Comparison of ENCODE assay signal across 12 mouse cellular contexts in the genomic region with DNA sequence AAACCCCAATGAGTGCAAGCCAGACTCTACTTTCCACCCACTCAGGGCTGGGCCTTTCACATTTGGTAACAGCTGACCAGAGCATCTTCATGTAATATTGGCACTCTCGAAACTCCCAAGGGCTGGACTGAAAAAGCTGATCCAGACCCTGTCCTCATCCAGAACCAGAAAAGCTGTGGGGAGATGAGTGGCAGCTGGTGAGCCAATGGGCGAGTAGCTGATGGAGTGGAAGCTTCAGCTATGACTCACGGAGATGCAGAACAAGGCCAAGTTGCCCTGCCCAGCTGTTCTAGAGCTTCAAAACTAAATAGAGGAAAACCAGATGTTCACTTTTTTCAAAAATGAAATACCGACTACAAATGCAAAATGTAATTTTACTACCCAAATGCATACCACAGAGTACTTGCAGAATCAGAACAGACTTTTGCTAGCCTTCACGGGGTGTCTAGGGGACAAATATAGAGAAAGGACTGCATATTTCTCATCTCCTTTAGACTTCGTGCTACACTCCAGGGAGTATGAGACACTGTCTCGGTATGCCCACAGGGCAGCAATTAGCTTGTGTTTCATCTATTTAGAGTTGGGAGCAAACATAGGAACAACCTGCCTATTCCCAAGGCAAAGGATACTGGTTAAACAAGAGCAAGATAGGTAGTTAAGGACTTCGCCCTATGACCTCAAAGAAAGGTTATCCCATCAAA. TPM values are rescaled to one million over a fixed set of nuclear protein-coding genes. Genes with fewer than 3 reads are reported as not detected.
DNase-seq lines count a peak whose midpoint lies in the region; ATAC-seq and TF ChIP-seq lines count a peak whose summit lies in the region.
"Had no signal": no experiment of that assay in that cellular context is flagged by ENCODE, and none has a peak within 500 bp of the region (broad histone marks: within the 10 kb centered on the region; RNA-seq: fewer than 3 reads in every experiment).

No protein-coding gene starts in this region.

- ATAC-seq in CD4-positive, CD25-positive, alpha-beta regulatory T cell, adult 4 months = no peak
- ATAC-seq: forebrain, embryonic 14.5 days; hindbrain, postnatal 0 days had no signal

- no peak for TF ChIP-seq POLR2A in lung, adult 2 months (IDR thresholded peaks at IDR 0.05; ENCODE audit: borderline replicate concordance, extremely low read depth, low read depth, low read length)

- no peaks in the 10 kb centered on the region for H3K4me1 ChIP-seq in lung, adult 2 months (ENCODE audit: control insufficient read depth, insufficient read depth, low read length)
- H3K4me1 ChIP-seq in embryonic facial prominence, embryonic 10.5 days = peaks cover 5% of the 10 kb centered on the region; the same call in 1 of the 2 replicates
- H3K4me1 ChIP-seq: limb, embryonic 12.5 days had no signal

- no peak overlapping the region for H3K4me3 ChIP-seq in lung, adult 2 months (replicated peaks; ENCODE audit: extremely low read depth, low read depth, low read length)
- no peak overlapping the region for H3K4me3 ChIP-seq in embryonic facial prominence, embryonic 10.5 days
- H3K4me3 ChIP-seq: limb, embryonic 12.5 days had no signal

- H3K27ac ChIP-seq in embryonic facial prominence, embryonic 10.5 days (replicated peaks) = no peak overlapping the region
- H3K27ac ChIP-seq: hindbrain, postnatal 0 days; limb, embryonic 12.5 days had no signal

- DNase-seq in urinary bladder, postnatal 14 days (ENCODE audit: low spot score) = peak; percentile 80
- no peak for DNase-seq in urinary bladder, postnatal 10 days (ENCODE audit: low spot score)
- DNase-seq in gastrocnemius, adult 18-20 months (ENCODE audit: low spot score) = peak; percentile 86
- DNase-seq in lung, adult 2 months = peak; percentile 31
- peak; percentile 66 to 68 for DNase-seq in urinary bladder, postnatal 4 days (ENCODE audit: low spot score in 2 of 2)
- DNase-seq in layer of hippocampus, postnatal 10 days (ENCODE audit: low spot score in 2 of 2) = no peak
- DNase-seq in embryonic facial prominence, embryonic 10.5 days (ENCODE audit: low spot score) = no peak
- DNase-seq: cerebellum, adult 9-10 months had no signal

- no peaks in the 10 kb centered on the region for H3K9me3 ChIP-seq in embryonic facial prominence, embryonic 10.5 days
- H3K9me3 ChIP-seq: limb, embryonic 12.5 days had no signal

- no peak for TF ChIP-seq CTCF in lung, adult 2 months (IDR thresholded peaks at IDR 0.05; ENCODE audit: insufficient read depth, low read length)

- no peaks in the 10 kb centered on the region for H3K27me3 ChIP-seq in embryonic facial prominence, embryonic 10.5 days (replicated peaks; ENCODE audit: low read depth, poor library complexity, severe bottlenecking)
- H3K27me3 ChIP-seq: limb, embryonic 12.5 days had no signal

- H3K36me3 ChIP-seq in embryonic facial prominence, embryonic 10.5 days (replicated peaks) = no peaks in the 10 kb centered on the region
- H3K36me3 ChIP-seq: limb, embryonic 12.5 days had no signal

- WGBS in lung, adult 2 months = 65% methylated on average over 8 of the region's 8 CpGs
- WGBS in embryonic facial prominence, embryonic 10.5 days = 80% methylated on average over 8 of the region's 8 CpGs

RNA-seq across cellular contexts. Expression of a gene that starts 22.7 kb away (rescaled TPM):
- total RNA-seq in gastrocnemius, adult 18-20 months (2021) = 10 to 100 TPM; 13.2 to 26.4 TPM
- 19.6 and 20.0 TPM in 2 replicates for polyA plus RNA-seq in lung, adult 2 months (2012; rRNA removed)
- 10 to 100 TPM; 10.3 to 13.2 TPM for total RNA-seq in layer of hippocampus, postnatal 10 days (2021)
- 1 to 10 TPM; 1.4 to 3.5 TPM for polyA plus RNA-seq in CD4-positive, CD25-positive, alpha-beta regulatory T cell, adult 4 months (2017; shearing (Covaris generic))
- 25.2 and 25.7 TPM in 2 replicates for polyA plus RNA-seq in embryonic facial prominence, embryonic 10.5 days (2016; fragmentation: Nextera tagmentation; extraction: Ambion mirVana)

Comparison
In these comparisons a context has a peak if more than half of its experiments do, and no peak if none do; other contexts are left out.
1. DNase-seq: peak in urinary bladder, postnatal 14 days (single experiment), gastrocnemius, adult 18-20 months (single experiment), lung, adult 2 months (single experiment) and urinary bladder, postnatal 4 days (2 of 2); none in urinary bladder, postnatal 10 days (single experiment), layer of hippocampus, postnatal 10 days (0 of 2) and embryonic facial prominence, embryonic 10.5 days (single experiment).